Mouse (Mus musculus) bone marrow macrophage, adult 2 months (primary cell): ENCODE results near the gene Pmpca.

Experiments
- CTCF ChIP-seq: IDR thresholded peaks from 2 replicates; pipeline ENCODE4 v1.5.1; 2012; ENCODE audit warnings: low read depth, mild to moderate bottlenecking, low read length, moderate library complexity
- POLR2A ChIP-seq: IDR thresholded peaks from 2 replicates; pipeline ENCODE4 v1.6.1; 2012; ENCODE audit warnings: mild to moderate bottlenecking, low read depth, low read length, borderline replicate concordance

- no peak for TF ChIP-seq POLR2A
- TF ChIP-seq CTCF: no peak
Observed at GRCm38 (mm10) chr2:26424541-26424940, 35.4 kb downstream of the Pmpca start.
